Mouse (Mus musculus) liver, adult 10 weeks (tissue): Measurements from ENCODE around the gene Cdkl1. TPM values are rescaled to one million over a fixed set of nuclear protein-coding genes. Genes with fewer than 3 reads are reported as not detected.

Source experiments
- polyA plus RNA-seq: library from polyadenylated mRNA; stranded (reverse); fragments of 350-450 nt; fragmentation: Illumina TruSeq; extraction: RNeasy Lipid Tissue Mini Kit (QIAGEN cat#74804); gene quantifications from one replicate; pipeline ENCODE4 v1.2.3, GENCODE M21; 2014; ENCODE audit warnings: low read depth, low replicate concordance

Gene Cdkl1
- polyA plus RNA-seq = 0.45 TPM

GRCm38 (mm10) chr12:69790530-69791505, at the start of gene Cdkl1:
TSS of gene Cdkl1 (minus strand) at chr12:69791267.

GRCm38 (mm10) chr12:69724711-69725460, 66.2 kb downstream of the Cdkl1 start, which contains the start of the genes L2hgdh and Atp5s:
TSS of gene L2hgdh (minus strand) at chr12:69724873.
TSS of gene Atp5s (plus strand) at chr12:69724950.

Other genes with a start within 250 kb of the Cdkl1 start
- gene Vcpkmt, start 208.2 kb downstream of the Cdkl1 start, polyA plus RNA-seq = 5.8 TPM
- 18.7 TPM for gene Sos2, start 109.4 kb downstream of the Cdkl1 start, polyA plus RNA-seq
- 45.6 TPM for gene L2hgdh, start 66.4 kb downstream of the Cdkl1 start, polyA plus RNA-seq
- gene Atp5s, start 66.3 kb downstream of the Cdkl1 start, polyA plus RNA-seq = 14.4 TPM
- 1.5 TPM for gene Atl1, start 101.3 kb upstream of the Cdkl1 start, polyA plus RNA-seq
- 20.3 TPM for gene Map4k5, start 101.9 kb upstream of the Cdkl1 start, polyA plus RNA-seq
- gene Sav1, start 195.7 kb upstream of the Cdkl1 start, polyA plus RNA-seq = 26.0 TPM